Mouse (Mus musculus) kidney, embryonic 14.5 days (tissue): Measurements from ENCODE around the gene Cdip1. TPM values are rescaled to one million over a fixed set of nuclear protein-coding genes. Genes with fewer than 3 reads are reported as not detected.
"Not testable (repeated sequence)": the region's sequence is repeated elsewhere in the genome, so short reads cannot be mapped to it uniquely, and the experiment has no call there.

Experiments used
- ATAC-seq: fragments of 200-750 bp; cut with Nextera tagmentation; 2 replicates; pipeline ENCODE4 v1.8.0; 2017; ENCODE audit warnings: moderate number of reproducible peaks, mild to moderate bottlenecking, moderate TSS enrichment, moderate library complexity; ENCODE audit not compliant: low FRiP score, low TSS enrichment
- H3K27ac ChIP-seq: fragments of 300-500 bp; sonication (generic); 2 replicates; pipeline ENCODE4 v1.5.1; 2014; ENCODE audit warnings: low read depth, mild to moderate bottlenecking, low read length, moderate library complexity, mixed read lengths
- H3K27me3 ChIP-seq: fragments of 300-500 bp; sonication (generic); 2 replicates; pipeline ENCODE4 v1.6.1; 2014; ENCODE audit warnings: mild to moderate bottlenecking, low read length; ENCODE audit not compliant: control insufficient read depth, insufficient read depth
- H3K36me3 ChIP-seq: fragments of 300-500 bp; sonication (generic); 2 replicates; pipeline ENCODE4 v1.6.1; 2014; ENCODE audit warnings: low read length, mixed read lengths; ENCODE audit not compliant: control insufficient read depth, insufficient read depth
- H3K4me1 ChIP-seq: fragments of 300-500 bp; sonication (generic); 2 replicates; pipeline ENCODE4 v1.6.1; 2014; ENCODE audit warnings: low read length, mixed read lengths; ENCODE audit not compliant: control insufficient read depth, insufficient read depth
- H3K4me2 ChIP-seq: fragments of 300-500 bp; sonication (generic); replicated peaks from 2 replicates; pipeline ENCODE4 v1.6.1; 2014; ENCODE audit warnings: low read depth, mild to moderate bottlenecking, low read length
- H3K4me3 ChIP-seq: fragments of 300-500 bp; sonication (generic); 2 replicates; pipeline ENCODE4 v1.5.1; 2014; ENCODE audit warnings: mild to moderate bottlenecking, low read length
- H3K9ac ChIP-seq: fragments of 300-500 bp; sonication (generic); 2 replicates; pipeline ENCODE4 v1.6.1; 2014; ENCODE audit warnings: low read depth, mild to moderate bottlenecking, low read length, moderate library complexity
- H3K9me3 ChIP-seq: fragments of 300-500 bp; sonication (generic); 2 replicates; pipeline ENCODE4 v1.6.1; 2016; ENCODE audit warnings: low read length; ENCODE audit not compliant: control insufficient read depth
- WGBS: fragments of 180-500 bp; shearing (Covaris S2); extraction: QIAGEN DNeasy Blood & Tissue Kit; methylation state at CpG from one replicate; pipeline ENCODE4 v1.1.7; 2014; 5-methylcytosine and 5-hydroxymethylcytosine counted together
- polyA plus RNA-seq: library from polyadenylated mRNA; unstranded; fragments of >200 nt; fragmentation: Nextera tagmentation; extraction: Ambion mirVana; gene quantifications from 2 replicates; pipeline ENCODE4 v1.2.1, GENCODE M21; 2014

Gene Cdip1
- polyA plus RNA-seq, 1 experiment from 2014 or later: 98.0 TPM

- WGBS: 93% methylated on average over 4 of the region's 4 CpGs
- Histone ChIP-seq H3K4me1 (no peaks in the 10 kb centered on the region), H3K27ac (no peak overlapping the region), H3K4me2 (no peak overlapping the region), H3K9me3 (no peaks in the 10 kb centered on the region), H3K4me3 (no peak overlapping the region), H3K36me3 (peaks cover 48% of the 10 kb centered on the region), H3K9ac (no peak overlapping the region), H3K27me3 (no peaks in the 10 kb centered on the region)
- ATAC-seq: no peak
Observed at GRCm38 (mm10) chr16:4762437-4762836, 27.7 kb downstream of the Cdip1 start.

GRCm38 (mm10) chr16:4756660-4757335 is 33.3 kb downstream of the Cdip1 start:
- H3K4me2 ChIP-seq: peak overlapping the region; percentile 18
- 7% methylated on average over 22 of the region's 42 CpGs for WGBS
- H3K27me3 ChIP-seq, H3K36me3 ChIP-seq, H3K9me3 ChIP-seq, H3K4me1 ChIP-seq: not testable (repeated sequence)
- peak overlapping the region; percentile 47; the same call in 1 of the 2 replicates for H3K9ac ChIP-seq
- ATAC-seq: peak; percentile 87
- peak overlapping the region; percentile 41 for H3K4me3 ChIP-seq
- peak overlapping the region; percentile 14; the same call in 1 of the 2 replicates for H3K27ac ChIP-seq

GRCm38 (mm10) chr16:4754045-4754444 is 36.0 kb downstream of the Cdip1 start:
- ATAC-seq: no peak
- Histone ChIP-seq H3K4me2 (no peak overlapping the region), H3K4me3 (no peak overlapping the region), H3K9ac (no peak overlapping the region), H3K9me3 (peaks cover 5% of the 10 kb centered on the region), H3K27me3 (no peaks in the 10 kb centered on the region), H3K36me3 (no peaks in the 10 kb centered on the region), H3K27ac (no peak overlapping the region), H3K4me1 (no peaks in the 10 kb centered on the region)
- WGBS: 59% methylated on average over 3 of the region's 3 CpGs

- Histone ChIP-seq H3K27ac (no peak overlapping the region), H3K9me3 (peaks cover 5% of the 10 kb centered on the region), H3K4me1 (no peaks in the 10 kb centered on the region), H3K9ac (no peak overlapping the region), H3K36me3 (no peaks in the 10 kb centered on the region), H3K4me2 (no peak overlapping the region), H3K4me3 (no peak overlapping the region), H3K27me3 (no peaks in the 10 kb centered on the region)
- 93% methylated on average over 3 of the region's 3 CpGs for WGBS
- ATAC-seq: no peak
Observed at GRCm38 (mm10) chr16:4752155-4752554, 37.9 kb downstream of the Cdip1 start.

- Histone ChIP-seq H3K36me3 (no peaks in the 10 kb centered on the region), H3K9me3 (no peaks in the 10 kb centered on the region; the same call in 1 of the 2 replicates), H3K4me1 (no peaks in the 10 kb centered on the region), H3K27ac (no peak overlapping the region), H3K27me3 (no peaks in the 10 kb centered on the region), H3K9ac (no peak overlapping the region), H3K4me2 (no peak overlapping the region), H3K4me3 (no peak overlapping the region)
- WGBS: 95% methylated on average over 1 of the region's 1 CpGs
- no peak for ATAC-seq
Observed at GRCm38 (mm10) chr16:4742186-4742585, 47.9 kb downstream of the Cdip1 start.

GRCm38 (mm10) chr16:4739994-4740393 is 50.1 kb downstream of the Cdip1 start:
- Histone ChIP-seq H3K36me3 (no peaks in the 10 kb centered on the region), H3K4me3 (no peak overlapping the region), H3K27ac (no peak overlapping the region), H3K9me3 (no peaks in the 10 kb centered on the region; the same call in 1 of the 2 replicates), H3K27me3 (no peaks in the 10 kb centered on the region), H3K4me2 (no peak overlapping the region), H3K9ac (no peak overlapping the region), H3K4me1 (no peaks in the 10 kb centered on the region)
- WGBS: 89% methylated on average over 2 of the region's 2 CpGs
- ATAC-seq: no peak

- WGBS: 75% methylated on average over 2 of the region's 2 CpGs
- Histone ChIP-seq H3K4me3 (no peak overlapping the region), H3K9me3 (no peaks in the 10 kb centered on the region), H3K4me1 (no peaks in the 10 kb centered on the region), H3K4me2 (no peak overlapping the region), H3K9ac (no peak overlapping the region), H3K36me3 (no peaks in the 10 kb centered on the region), H3K27me3 (no peaks in the 10 kb centered on the region), H3K27ac (no peak overlapping the region)
- no peak for ATAC-seq
Observed at GRCm38 (mm10) chr16:4736262-4736661, 53.8 kb downstream of the Cdip1 start.

GRCm38 (mm10) chr16:4730776-4731358 is 59.2 kb downstream of the Cdip1 start:
- no peak overlapping the region for H3K4me2 ChIP-seq

GRCm38 (mm10) chr16:4727963-4728362 is 62.1 kb downstream of the Cdip1 start:
- peaks cover 11% of the 10 kb centered on the region; the same call in 1 of the 2 replicates for H3K4me1 ChIP-seq
- H3K27me3 ChIP-seq: no peaks in the 10 kb centered on the region
- no peak overlapping the region for H3K9ac ChIP-seq
- no peak overlapping the region for H3K4me3 ChIP-seq
- H3K9me3 ChIP-seq: no peaks in the 10 kb centered on the region
- 57% methylated on average over 1 of the region's 1 CpGs for WGBS
- peak overlapping the region; percentile 50 for H3K4me2 ChIP-seq
- no peak overlapping the region for H3K27ac ChIP-seq
- ATAC-seq: no peak
- no peaks in the 10 kb centered on the region for H3K36me3 ChIP-seq

More at GRCm38 (mm10) chr16:4730776-4731358, 59.2 kb downstream of the Cdip1 start:
- ATAC-seq: no peak
- H3K27ac ChIP-seq: no peak overlapping the region
- peaks cover 11% of the 10 kb centered on the region; the same call in 1 of the 2 replicates for H3K4me1 ChIP-seq
- H3K27me3 ChIP-seq: no peaks in the 10 kb centered on the region
- WGBS: 78% methylated on average over 3 of the region's 3 CpGs
- no peak overlapping the region for H3K9ac ChIP-seq
- H3K4me3 ChIP-seq: no peak overlapping the region
- no peaks in the 10 kb centered on the region for H3K9me3 ChIP-seq
- H3K36me3 ChIP-seq: no peaks in the 10 kb centered on the region
